Mouse (Mus musculus) kidney, adult 8-10 months (tissue): Measurements from ENCODE around the gene 1700029H14Rik.

ENCODE experiments used
- DNase-seq, 2 experiments: peaks; one replicate each; pipeline ENCODE4 v3.0.0; 2022

The 1700029H14Rik gene

DNA sequence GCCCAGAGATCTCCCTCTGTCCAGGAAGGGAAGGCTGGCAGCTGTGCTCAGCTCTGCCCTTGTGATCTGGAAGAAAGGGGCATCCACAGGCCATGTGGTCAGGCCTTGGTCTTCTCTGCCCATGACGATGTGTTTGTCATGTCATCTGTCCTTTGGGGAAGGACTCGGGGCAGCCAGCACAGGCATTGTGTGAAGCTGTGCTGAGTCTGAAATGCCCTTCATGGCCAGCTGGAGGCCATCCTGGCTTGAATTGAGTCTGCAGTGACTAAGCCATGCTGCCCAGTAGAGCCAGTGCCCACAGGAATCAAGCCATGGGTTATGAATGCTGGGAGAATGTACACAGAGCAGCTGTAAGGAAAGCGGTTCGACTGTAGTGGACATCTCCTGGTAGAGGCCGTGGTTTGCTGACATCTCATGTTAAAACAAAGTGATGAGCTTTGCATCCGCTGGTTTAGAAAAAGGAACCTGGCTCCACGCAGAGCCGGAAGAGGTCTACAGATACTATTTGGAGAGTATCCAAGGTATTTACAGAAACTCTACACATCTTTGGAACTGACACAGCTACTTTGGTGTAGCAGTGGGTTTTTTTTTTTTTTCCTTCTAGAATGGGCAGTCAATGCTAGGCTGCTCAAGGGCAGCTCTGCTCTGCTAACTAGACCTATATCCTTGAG, 58.2 kb downstream of the 1700029H14Rik start:
- DNase-seq = no peak

DNA sequence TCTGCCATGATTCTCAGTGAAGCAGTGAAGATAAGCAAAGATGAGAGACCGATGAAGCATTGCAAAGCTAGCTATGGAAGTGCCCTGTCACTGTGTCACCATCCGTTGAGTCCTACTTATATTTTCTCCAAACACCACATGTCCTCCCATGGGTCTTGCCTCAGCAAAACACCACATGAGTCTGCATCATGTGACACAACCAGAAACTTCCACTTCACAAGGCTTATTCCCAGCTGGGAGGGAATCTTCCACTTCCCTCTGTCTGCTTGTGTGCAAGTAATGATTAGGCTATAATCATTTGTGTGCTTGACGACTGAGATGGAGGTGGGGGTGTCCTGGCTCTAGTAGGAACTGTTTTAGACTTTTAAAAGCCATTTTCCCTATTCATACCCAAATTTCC, 61.0 kb downstream of the 1700029H14Rik start:
- DNase-seq = no peak
